Mouse (Mus musculus) macrophage (primary cell): ENCODE measurements around the gene Baz2a. TPM values are rescaled to one million over a fixed set of nuclear protein-coding genes. Genes with fewer than 3 reads are reported as not detected.
A peak's percentile ranks its signal among the peaks of the same experiment; 100 is the strongest.
"Not testable (repeated sequence)": the region's sequence is repeated elsewhere in the genome, so short reads cannot be mapped to it uniquely, and the experiment has no call there.

Experiments used
- H3K27ac ChIP-seq: fragments of 350-480 bp; formaldehyde crosslinking; 2 replicates; pipeline ENCODE4 v1.9.0; 2021
- H3K36me3 ChIP-seq: fragments of 350-480 bp; formaldehyde crosslinking; 2 replicates; pipeline ENCODE4 v1.9.0; 2021; ENCODE audit errors: inconsistent target
- H3K4me3 ChIP-seq: fragments of 350-480 bp; formaldehyde crosslinking; 2 replicates; pipeline ENCODE4 v1.9.0; 2021; ENCODE audit errors: inconsistent target
- H3K79me2 ChIP-seq: fragments of 350-480 bp; formaldehyde crosslinking; 2 replicates; pipeline ENCODE4 v1.9.0; 2021; ENCODE audit errors: inconsistent target
- WGBS: methylation state at CpG from one replicate; pipeline ENCODE4 v1.1.7; 2026; ENCODE audit warnings: inconsistent platforms; ENCODE audit not compliant: missing documents; 5-methylcytosine and 5-hydroxymethylcytosine counted together
- polyA plus RNA-seq: library from polyadenylated mRNA; stranded (reverse); fragments of 250-400 nt; gene quantifications from 3 replicates; pipeline ENCODE4 v1.2.4, GENCODE M21; 2018; ENCODE audit warnings: inconsistent platforms

The Baz2a gene
- polyA plus RNA-seq, 1 experiment from 2014 or later, result 31.2 TPM

GRCm38 (mm10) chr10:128153978-128154377 is 62.6 kb downstream of the Baz2a start:
- Histone ChIP-seq H3K4me3 (no peak overlapping the region), H3K36me3 (no peaks in the 10 kb centered on the region), H3K79me2 (no peaks in the 10 kb centered on the region), H3K27ac (no peak overlapping the region)
- WGBS, result 100% methylated on average over 3 of the region's 3 CpGs

- WGBS, result 86% methylated on average over 1 of the region's 3 CpGs
These were observed 74.3 kb downstream of the Baz2a start for GRCm38 (mm10) chr10:128165726-128166125.

DNA sequence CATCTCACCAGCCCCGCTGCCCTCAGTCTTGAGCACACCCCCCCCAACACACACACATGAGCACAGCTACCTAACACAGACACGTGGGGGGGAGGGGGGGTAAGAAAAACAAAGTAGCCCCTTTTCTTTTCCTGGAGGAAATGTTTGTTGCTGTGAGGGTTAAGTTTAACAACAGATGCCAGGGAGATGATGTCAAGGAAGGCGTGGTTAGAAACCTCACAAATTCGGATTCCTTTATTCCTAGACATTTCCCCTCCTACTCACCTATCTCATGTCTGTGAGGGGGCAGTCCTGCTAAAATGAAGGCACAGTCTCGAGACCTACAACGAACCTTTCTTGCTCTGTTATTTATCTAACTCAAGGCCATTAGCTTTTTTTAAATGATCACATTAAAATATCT is 75.7 kb downstream of the Baz2a start:
- no peaks in the 10 kb centered on the region for H3K36me3 ChIP-seq
- H3K27ac ChIP-seq, result no peak overlapping the region
- peaks cover 18% of the 10 kb centered on the region; the same call in 1 of the 2 replicates for H3K79me2 ChIP-seq
- 70% methylated on average over 6 of the region's 6 CpGs for WGBS
- no peak overlapping the region for H3K4me3 ChIP-seq

More at GRCm38 (mm10) chr10:128165726-128166125, 74.3 kb downstream of the Baz2a start:
- not testable (repeated sequence) for H3K27ac ChIP-seq, H3K4me3 ChIP-seq, H3K36me3 ChIP-seq
- peaks cover 13% of the 10 kb centered on the region; the same call in 1 of the 2 replicates for H3K79me2 ChIP-seq

DNA sequence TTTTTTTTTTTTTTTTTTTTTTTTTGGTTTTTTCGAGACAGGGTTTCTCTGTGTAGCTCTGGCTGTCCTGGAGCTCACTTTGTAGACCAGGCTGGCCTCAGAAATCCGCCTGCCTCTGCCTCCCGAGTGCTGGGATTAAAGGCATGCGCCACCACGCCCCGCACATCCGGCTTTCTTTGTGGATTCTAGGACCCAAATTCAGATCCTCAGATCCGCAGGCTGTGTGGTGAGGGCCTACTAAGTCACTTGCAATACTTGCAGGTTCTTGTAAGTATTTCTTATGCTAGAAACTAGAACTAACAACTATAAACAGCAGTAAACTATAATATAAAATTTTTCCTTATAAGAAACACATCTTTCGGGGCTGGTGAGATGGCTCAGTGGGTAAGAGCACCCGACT is 80.0 kb downstream of the Baz2a start:
- H3K27ac ChIP-seq, H3K4me3 ChIP-seq, H3K36me3 ChIP-seq: not testable (repeated sequence)
- WGBS, result 92% methylated on average over 9 of the region's 10 CpGs
- H3K79me2 ChIP-seq, result peaks cover 35% of the 10 kb centered on the region; the same call in 1 of the 2 replicates

DNA sequence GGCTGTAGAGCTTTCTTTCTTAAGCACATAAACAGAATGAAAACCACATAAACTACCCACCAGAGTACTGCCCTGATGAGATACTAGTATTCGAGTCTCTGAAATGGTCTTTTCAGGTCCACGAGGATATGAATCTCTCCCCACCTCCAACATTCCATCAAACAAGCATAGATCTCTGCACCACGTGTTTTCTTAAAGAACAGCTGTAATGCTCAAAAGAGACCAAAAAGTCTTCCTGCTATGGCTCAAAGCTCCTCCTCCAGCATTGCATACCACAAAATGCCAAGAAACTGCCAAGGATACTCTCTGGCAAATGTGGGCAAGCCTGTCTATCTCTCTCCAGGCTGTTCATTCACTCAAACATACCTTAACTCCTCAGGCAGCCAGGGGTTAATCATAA is 83.9 kb downstream of the Baz2a start:
- Histone ChIP-seq H3K79me2 (peaks cover 22% of the 10 kb centered on the region; the same call in 1 of the 2 replicates), H3K4me3 (peak overlapping the region; percentile 68; the same call in 1 of the 2 replicates), H3K36me3 (no peaks in the 10 kb centered on the region), H3K27ac (no peak overlapping the region)
- 11% methylated on average over 3 of the region's 3 CpGs for WGBS

- WGBS, result 2% methylated on average over 17 of the region's 17 CpGs
These were observed 84.8 kb downstream of the Baz2a start for GRCm38 (mm10) chr10:128175996-128176755.

GRCm38 (mm10) chr10:128177316-128177715 is 85.9 kb downstream of the Baz2a start:
- Histone ChIP-seq H3K4me3 (no peak overlapping the region), H3K79me2 (peaks cover 15% of the 10 kb centered on the region; the same call in 1 of the 2 replicates), H3K36me3 (no peaks in the 10 kb centered on the region), H3K27ac (no peak overlapping the region)
- WGBS, result 95% methylated on average over 4 of the region's 4 CpGs

More at GRCm38 (mm10) chr10:128175996-128176755, 84.8 kb downstream of the Baz2a start:
- Histone ChIP-seq H3K4me3 (peak overlapping the region; percentile 68), H3K79me2 (peaks cover 22% of the 10 kb centered on the region; the same call in 1 of the 2 replicates), H3K36me3 (no peaks in the 10 kb centered on the region), H3K27ac (0 out of 2 replicates have a peak overlapping the region, but pooled peaks have one; percentile 19)

Other genes starting within 250 kb of the Baz2a start
- not detected in 3 replicates for gene Rdh19, start 241.6 kb upstream of the Baz2a start, polyA plus RNA-seq
- not detected in 3 replicates for gene Rdh16f2, start 225.1 kb upstream of the Baz2a start, polyA plus RNA-seq
- not detected in 3 replicates for gene Rdh7, start 202.8 kb upstream of the Baz2a start, polyA plus RNA-seq
- not detected in 3 replicates for gene Sdr9c7, start 193.1 kb upstream of the Baz2a start, polyA plus RNA-seq
- gene Hsd17b6, start 84.0 kb upstream of the Baz2a start, polyA plus RNA-seq, result not detected in 3 replicates
- 3.5 to 24.5 TPM (median 8.9 TPM) in 3 replicates for gene Prim1, start 76.4 kb upstream of the Baz2a start, polyA plus RNA-seq
- 676 to 712 TPM (median 694 TPM) in 3 replicates for gene Naca, start 56.0 kb upstream of the Baz2a start, polyA plus RNA-seq
- gene Ptges3, start 32.6 kb upstream of the Baz2a start, polyA plus RNA-seq, result 66.7 to 167 TPM (median 80.1 TPM) in 3 replicates
- 455 to 1,015 TPM (median 549 TPM) in 3 replicates for gene Atp5b, start 8.3 kb upstream of the Baz2a start, polyA plus RNA-seq
- gene Rbms2, start 88.7 kb downstream of the Baz2a start, polyA plus RNA-seq, result 18.9 to 45.4 TPM (median 23.8 TPM) in 3 replicates
- not detected in 3 replicates for gene Gls2, start 102.9 kb downstream of the Baz2a start, polyA plus RNA-seq
- 5.3 to 10.6 TPM (median 6.9 TPM) in 3 replicates for gene Spryd4, start 120.2 kb downstream of the Baz2a start, polyA plus RNA-seq
- gene Mip, start 134.3 kb downstream of the Baz2a start, polyA plus RNA-seq, result not detected in 3 replicates
- gene Timeless, start 140.5 kb downstream of the Baz2a start, polyA plus RNA-seq, result 4.1 to 22.4 TPM (median 9.6 TPM) in 3 replicates
- gene Apon, start 162.5 kb downstream of the Baz2a start, polyA plus RNA-seq, result not detected in 3 replicates
- gene Apof, start 177.1 kb downstream of the Baz2a start, polyA plus RNA-seq, result 0.16 to 0.18 TPM in 2 of 3 replicates, not detected in the other
- gene Stat2, start 179.0 kb downstream of the Baz2a start, polyA plus RNA-seq, result 83.8 to 206 TPM (median 96.7 TPM) in 3 replicates
- 0.10 TPM in 1 of 3 replicates, not detected in the others for gene Il23a, start 207.2 kb downstream of the Baz2a start, polyA plus RNA-seq
- 2.9 to 5.7 TPM (median 3.4 TPM) in 3 replicates for gene Pan2, start 211.8 kb downstream of the Baz2a start, polyA plus RNA-seq
- 83.6 to 112 TPM (median 85.3 TPM) in 3 replicates for gene Cnpy2, start 230.9 kb downstream of the Baz2a start, polyA plus RNA-seq
- 94.4 to 128 TPM (median 100 TPM) in 3 replicates for gene Cs, start 246.2 kb downstream of the Baz2a start, polyA plus RNA-seq